Mouse (Mus musculus): ENCODE data around the gene Adam15.

The Adam15 gene

DNA sequence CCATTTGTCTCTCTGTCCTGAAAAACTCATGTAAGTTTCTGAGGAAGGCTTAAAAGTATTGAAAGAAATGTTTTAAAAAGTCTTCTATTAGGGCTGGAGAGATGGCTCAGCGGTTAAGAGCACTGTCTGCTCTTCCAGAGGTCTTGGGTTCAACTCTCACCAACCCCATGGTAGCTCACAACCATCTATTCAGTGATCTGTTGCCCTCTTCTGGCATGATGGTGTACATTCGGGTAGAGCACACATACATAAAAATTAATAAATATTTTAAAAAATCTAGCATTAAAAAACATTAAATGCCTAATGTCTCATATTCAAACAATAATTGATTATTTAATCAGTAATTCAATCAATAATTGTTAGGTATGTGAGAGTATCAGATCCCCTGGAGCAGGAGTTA, 49.3 kb downstream of the Adam15 start:
- no peak for DNase-seq (ENCODE audit: low read depth, low spot score)

DNA sequence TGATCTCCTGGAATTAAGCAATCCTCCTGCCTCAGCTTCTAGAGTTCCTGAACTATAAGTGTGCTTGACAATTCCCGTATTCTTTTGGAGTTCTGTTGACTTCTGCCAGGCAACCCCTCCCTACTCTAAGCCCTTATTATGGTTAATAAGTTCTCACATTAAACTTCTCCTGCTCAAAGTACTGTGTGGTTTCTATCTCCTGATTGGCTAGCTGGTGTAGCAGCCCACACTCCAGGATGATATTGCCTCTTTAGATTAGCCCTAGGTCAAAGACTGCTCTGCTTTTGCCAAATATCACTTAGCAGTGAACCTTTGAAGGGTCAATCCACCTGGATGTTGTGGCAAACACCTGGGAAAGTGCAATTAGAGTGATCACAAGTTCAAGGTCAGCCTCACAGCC, 49.7 kb downstream of the Adam15 start:
- DNase-seq (ENCODE audit: low read depth, low spot score): no peak

DNA sequence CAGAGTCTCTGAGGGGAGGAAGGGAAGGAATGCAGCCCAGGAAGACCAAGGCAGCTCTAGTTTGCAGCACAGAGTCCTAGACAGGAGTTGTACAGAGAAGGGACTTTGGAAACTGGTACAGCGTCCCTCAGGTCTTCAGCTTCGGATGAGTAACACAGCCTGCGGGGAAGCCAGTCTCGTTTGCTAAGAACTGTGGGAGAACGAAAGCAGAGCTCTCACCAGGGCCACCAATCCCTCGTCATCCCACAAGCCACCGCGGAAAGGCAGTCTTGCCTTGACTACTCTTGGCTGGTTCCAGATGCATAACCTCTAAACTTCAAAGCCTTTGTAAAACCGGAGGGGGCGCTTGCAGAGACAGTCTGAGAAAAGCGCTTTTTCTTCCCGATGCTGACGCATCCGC, 50.3 kb downstream of the Adam15 start:
- peak; percentile 69 for DNase-seq (ENCODE audit: low read depth, low spot score)

DNA sequence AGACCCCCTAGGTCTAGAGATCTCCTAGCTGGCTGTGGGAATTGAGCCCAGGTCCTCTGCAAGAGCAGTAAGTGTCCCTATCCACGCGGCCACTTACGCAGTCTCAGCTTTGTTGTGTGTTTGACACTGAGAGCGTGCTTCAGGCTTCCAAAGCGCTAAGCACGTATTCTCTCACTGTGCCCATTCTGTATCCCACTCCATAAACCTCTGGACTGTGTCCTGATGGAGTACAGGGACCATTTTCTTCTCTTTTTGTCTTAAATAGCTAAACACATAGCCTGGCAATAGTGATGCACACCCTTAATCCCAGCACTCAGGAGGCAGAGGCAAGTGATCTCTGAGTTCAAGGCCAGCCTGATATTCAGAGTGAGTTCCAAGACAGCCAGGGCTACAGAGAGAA, 50.9 kb downstream of the Adam15 start:
- peak; percentile 17 for DNase-seq (ENCODE audit: low read depth, low spot score)

DNA sequence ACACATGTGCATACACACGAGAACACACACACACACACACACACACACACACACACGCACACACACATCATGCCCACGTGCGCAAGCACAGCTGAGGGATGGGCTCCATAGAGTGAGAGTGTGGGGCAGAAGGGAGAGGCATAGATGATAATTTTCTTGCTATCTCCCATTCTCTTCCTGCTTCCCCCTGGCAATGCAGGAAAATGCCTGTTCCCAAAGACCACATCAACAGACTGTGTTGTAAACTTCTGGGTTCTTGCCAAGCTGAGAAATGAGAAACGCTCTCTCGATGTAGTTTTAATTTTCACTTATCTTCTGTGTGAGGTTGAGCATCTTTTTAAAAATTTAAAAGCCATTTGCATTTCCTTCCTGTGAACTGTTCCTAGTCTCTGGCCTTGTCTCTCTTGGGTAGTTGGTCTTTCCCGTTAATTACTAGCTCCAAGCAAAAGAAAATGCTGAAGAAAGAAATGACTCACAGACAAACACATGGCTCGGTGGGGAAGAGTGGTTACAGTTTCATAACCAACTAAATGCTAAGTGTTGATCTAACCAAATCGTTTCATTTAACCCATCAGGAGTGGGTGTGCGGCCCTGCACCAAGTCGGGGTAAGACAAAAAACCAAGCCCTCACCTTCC, 52.9 kb downstream of the Adam15 start:
- DNase-seq (ENCODE audit: low read depth, low spot score): no peak

DNA sequence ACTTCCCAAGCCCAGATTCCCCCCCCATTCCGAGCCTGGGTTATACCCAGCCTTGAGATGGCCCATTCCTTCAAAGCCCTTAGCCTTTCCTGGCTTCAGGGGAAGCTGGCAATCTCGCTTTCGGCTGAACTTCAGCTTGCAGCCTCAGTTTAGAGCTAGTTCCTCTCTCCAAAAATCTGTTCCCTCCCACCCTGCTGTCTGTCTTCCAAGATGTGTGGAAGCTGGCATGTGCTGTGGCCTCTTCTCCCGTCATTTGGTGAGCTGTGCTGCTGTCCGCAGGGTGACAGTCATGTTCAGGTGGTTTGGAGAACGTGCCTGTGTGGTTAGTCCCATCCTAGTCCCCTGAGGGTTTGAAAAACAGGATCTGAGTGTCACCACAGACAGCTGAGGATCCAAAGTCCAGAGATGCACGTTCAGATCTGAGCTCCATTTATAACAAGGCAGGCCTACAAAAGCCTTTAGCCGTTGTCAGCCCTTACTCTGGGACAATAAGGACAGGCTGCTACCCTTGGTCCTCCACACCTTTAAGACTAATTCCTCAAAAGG, 54.0 kb downstream of the Adam15 start:
- DNase-seq (ENCODE audit: low read depth, low spot score): no peak

DNA sequence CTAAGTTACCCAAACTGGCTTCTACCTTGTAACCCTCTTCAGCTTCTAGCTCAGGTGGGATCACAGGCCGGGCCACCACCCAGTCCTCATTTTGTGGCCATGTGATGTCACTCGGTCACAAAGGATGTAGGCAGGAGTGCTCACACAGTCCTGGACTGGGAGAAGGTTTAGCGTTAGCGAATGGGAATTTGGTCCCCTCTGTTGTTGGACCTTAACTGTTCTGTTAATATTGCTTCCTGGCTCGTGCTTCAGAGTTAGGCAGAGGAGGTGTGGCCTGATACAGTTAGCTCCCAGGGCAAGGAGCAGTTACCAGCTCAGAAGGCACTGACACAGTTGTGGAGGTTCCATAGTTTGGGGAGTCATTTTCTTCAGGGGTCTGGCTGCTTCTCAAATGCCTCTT, 55.6 kb downstream of the Adam15 start:
- no peak for DNase-seq (ENCODE audit: low read depth, low spot score)

DNA sequence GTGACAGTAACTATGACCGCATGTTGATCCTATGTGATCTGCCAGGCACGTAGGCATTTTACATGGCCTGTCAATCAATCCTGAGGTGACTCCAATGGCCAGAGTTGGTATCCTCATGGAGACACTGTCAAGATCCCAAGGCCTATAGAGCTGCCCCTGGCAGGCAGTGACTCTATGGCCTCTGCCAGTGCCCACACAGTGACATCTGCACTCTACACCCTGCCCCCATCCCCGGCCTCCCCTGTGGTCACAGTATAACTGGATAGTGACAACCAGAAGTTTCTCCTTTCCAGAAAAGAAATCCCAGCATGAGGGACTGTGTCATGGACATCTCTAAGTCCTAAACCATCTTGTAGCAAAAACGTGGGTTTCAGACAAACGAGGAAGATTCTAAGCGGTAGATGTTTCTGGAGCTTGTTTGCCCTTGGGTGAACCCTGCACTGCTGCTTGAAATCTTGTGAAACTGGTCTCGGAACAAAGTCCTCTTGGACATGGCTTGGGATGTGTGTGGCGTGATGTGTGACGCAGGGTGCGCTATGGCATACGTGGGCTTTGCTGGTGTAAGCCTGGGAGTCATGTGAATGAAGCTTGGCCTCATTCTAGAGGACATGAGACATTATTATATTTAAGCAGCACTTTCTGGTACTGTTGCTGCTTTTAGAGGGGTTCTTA, 56.4 kb downstream of the Adam15 start:
- DNase-seq (ENCODE audit: low read depth, low spot score): no peak

DNA sequence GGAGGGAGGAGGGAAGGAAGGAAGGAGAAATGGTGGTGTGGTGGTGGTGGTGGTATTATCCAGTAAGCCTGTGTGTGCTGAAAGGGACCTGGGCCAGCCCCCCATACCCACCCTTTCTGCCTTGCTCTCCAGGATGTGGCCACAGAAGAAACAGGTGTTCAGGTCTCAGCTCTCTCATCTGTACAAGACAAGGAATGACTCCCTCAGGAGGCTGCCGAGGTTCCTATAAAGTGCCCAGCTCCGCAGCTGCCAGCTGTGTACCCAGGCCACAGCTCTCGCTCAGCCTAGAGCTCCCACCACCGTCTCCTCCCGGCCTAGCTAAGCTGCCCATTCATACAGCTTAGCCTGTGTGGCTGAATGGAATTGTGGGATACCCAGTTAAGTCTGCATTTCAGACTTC, 57.5 kb downstream of the Adam15 start:
- DNase-seq (ENCODE audit: low read depth, low spot score): no peak

DNA sequence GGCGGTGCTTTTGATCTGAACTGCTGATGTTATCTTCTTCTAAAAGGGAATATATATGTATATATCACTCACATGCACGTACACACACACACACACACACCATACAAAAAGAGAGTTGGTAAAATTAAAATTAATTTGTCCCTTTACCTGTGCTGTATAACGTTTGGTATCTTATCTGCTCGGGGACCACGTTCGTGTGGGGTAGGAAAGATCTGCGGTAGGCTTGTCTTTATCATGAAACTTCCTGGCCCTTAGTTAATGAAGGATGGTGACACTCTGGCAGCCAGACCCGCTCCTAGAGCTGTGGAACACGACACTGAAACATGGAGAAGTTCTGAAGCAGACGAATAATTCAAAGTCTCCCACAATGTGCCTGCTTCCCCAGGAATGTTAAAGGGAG, 57.9 kb downstream of the Adam15 start:
- DNase-seq (ENCODE audit: low read depth, low spot score): no peak
